Mouse (Mus musculus) adrenal gland, postnatal 14 days (tissue): ENCODE results near the gene Dscam. TPM values are rescaled to one million over a fixed set of nuclear protein-coding genes. Genes with fewer than 3 reads are reported as not detected.

Source experiments
- DNase-seq: peaks from one replicate; pipeline ENCODE4 v3.0.0; 2021; ENCODE audit warnings: mixed read lengths
- long read RNA-seq, 2 experiments: library from polyadenylated mRNA; stranded (forward); transcript quantifications; one replicate each; pipeline ENCODE4 v2.0.0; 2021
- total RNA-seq: library from RNA; stranded (reverse); gene quantifications from 2 replicates; pipeline ENCODE4 v1.2.3, GENCODE M21; 2021

Gene Dscam
- 0.07 and 0.30 TPM in 2 replicates for total RNA-seq
- long read RNA-seq, experiment 1, result 0 reads
- long read RNA-seq, experiment 2, result 0 reads

DNA sequence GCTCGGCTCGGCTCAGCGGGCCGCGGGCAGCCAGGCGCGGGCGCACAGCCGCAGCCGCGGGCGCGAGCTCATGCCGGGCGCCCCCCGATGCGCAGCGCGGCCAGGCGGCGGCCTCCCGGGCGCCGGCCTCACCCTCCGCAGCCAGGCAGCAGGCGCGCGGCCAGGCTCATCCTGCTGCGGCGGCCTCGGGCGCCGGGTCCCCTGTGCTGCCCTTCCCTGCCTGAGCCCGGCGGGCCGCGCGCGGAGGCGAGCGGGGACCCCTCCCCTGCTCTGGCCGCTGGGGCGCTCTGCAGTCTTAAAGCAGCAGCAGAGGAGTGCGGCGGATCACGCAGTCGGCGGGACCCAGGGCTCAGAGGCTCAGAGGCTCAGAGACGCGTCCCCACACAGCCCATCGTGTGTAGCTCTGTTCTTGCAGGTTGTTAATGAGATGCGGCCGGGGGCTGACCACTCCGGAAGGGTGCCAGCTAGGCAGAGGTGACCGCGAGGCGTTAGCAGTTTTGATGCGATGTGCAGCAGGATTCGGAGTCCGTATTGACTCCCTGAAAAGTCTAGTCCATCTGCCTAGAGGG, at the start of gene Dscam:
Gene Dscam (minus strand): TSS at position 240 of the 569 bp plus-strand sequence.
- peak; percentile 9 for DNase-seq

DNA sequence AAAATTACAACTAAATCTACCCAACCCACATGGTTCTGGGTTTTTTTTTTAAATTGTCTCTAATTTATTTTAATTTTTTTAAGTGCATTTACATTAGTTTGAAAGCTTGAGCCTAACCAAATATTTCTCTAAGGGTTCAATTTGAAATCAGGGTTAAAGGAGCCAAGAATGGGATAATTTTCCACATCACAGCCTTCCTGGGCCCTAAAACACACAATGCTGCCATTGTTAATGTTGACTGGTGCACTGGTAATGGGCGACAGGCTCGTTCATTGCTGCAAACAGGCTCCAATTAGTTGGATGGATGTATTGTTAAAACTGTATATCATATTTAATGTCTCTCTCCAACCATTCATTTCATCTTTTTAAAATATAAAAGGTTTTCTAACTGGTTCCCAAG, 48.8 kb upstream of the Dscam start:
- DNase-seq, result no peak

DNA sequence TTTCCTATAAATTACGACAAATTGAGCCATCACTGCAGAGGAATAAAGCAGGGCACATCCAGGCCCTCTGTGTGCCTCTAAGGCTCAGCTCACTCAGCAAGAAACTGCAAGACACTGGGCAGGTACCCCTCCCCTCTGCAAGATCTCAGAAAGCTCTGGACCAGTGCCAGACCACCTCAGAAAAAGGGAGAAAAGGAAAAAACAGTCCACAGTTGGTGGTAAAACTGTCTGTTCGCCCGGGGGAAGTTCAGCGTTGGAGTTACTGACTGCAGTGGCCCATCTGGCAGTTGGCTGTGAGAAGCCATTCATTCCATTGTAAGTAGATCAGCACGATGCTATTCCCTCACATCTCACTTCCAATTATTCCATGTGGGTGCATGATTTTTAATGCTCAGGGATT, 39.4 kb upstream of the Dscam start:
- DNase-seq, result no peak

DNA sequence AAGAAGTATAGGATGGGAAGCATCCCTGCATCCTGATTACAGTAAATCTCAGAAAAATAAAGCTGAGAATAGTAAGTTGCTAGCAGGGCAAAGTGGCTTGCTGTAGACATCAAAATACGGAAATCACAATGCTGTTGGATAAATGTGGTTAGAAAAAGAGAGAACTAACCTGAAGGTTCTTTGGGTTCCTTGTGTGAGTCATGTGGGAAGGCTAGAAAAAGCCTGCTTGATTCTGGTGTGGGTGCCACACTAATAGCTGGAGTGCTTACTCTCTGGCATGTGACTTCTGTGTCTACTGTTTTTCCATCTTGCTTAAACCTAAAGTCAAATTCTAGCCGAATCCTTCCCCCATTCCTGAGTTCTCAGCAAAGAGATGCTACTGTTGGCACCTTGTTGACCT, 37.7 kb upstream of the Dscam start:
- DNase-seq, result no peak

DNA sequence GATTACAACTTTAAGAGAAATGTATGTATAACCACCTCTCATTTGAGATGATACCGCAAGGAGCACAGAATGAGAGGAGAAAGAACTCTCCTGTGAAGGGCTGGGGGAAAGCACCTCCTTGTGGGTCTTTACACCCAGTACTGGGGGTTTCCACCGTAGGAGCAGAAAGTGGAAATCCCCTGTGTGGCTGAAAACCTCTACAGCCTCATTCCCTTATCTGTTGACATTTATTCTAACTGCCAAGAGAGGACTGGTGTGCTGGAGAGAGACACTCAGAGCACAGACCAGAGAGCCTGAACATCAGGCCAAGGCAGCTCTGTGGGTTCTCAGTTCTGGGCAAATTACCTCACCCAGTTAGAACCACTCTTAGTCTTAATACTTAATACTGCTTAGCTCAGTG, 33.5 kb upstream of the Dscam start:
- no peak for DNase-seq

DNA sequence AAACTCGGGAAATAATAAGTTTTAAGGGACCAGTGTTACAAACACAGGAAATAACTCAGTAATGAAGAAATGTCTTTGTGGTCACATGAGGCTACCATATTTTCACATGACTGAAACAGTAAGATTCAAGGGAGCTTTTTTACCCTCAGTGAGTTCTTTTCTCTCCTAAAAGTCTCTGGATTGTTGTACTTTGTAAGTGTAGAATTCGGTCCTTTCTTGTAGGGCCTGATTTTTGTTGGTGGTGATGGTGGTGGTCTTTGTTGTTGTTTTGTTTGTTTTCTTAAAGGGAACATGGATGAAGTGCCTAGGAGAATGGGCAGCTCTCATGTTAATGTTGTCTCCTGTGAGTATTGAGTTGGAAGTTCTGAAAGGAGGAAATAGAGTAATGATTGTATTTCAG, 33.0 kb upstream of the Dscam start:
- no peak for DNase-seq

DNA sequence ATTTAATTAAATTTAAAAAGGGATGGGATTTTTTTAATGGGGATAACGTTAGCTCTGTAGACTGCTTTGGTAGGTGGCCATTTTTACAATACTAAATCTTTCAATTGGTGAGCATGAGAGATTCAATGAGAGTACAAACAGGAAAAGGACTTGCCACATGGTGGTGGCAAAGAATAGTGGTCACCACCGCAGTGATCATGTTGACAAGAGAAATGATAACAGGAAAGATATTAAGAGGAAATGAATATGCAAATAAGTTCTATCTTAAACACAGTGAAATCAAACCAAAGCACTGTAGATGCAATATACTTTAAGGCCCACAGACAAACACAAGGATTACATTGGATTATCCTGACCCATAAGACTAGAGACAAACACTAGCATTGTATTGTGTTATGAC, 24.1 kb upstream of the Dscam start:
- DNase-seq, result no peak

DNA sequence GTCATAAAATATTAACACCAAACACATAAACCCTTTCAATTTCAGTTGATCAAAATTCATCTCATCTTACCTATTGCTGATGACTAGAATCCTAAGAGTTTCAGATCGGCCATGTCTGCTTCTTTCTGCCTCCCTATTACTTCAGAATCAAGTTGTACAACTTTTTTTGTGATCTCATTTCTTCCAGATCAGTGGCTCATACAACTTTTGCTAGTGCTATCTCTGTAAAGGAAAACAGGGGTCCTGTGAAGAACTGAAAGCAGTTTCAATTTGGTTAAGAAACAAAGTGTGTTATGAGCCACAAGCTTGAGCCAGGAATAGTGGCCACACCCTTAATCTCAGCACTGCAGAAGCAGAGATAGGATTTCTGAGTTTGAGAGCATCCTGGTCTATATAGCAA, 23.6 kb upstream of the Dscam start:
- DNase-seq, result no peak

DNA sequence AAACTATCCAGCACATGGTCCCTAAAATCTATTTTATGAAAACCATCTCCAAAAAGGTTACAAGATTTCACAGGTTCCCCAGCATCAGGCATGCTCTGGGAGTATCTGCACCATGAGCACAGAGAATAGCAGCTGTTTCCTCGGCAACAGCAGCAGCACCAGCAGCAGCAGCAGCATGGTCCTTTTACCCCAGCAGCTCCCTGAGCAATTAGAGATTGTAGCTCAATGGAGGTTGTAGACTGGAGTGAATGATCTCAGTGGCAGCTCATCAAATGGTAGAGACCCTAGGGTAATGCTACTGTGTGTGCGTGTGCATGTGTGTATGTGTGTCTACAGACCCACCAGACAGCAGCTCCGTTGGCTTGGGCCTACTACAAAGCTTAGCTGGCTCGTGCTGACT, 21.7 kb upstream of the Dscam start:
- no peak for DNase-seq

DNA sequence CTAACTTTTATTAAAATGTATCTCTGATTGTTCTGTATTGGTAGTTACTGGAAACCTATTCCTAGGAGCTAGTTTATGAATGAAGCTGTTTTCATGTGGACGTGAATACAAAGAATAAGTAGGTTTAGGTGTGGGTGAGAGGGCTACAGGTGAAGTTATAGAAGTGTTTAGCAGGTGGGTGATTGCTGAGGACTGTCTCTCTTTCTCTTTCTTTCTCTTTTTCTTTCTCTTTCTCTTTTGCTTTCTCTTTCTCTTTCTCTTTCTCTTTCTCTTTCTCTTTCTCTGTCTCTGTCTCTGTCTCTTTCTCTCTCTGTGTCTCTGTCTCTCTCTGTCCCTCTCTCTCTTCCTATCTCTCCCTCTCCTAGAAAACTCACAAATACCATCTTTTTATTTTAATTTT, 20.1 kb upstream of the Dscam start:
- DNase-seq, result no peak

DNA sequence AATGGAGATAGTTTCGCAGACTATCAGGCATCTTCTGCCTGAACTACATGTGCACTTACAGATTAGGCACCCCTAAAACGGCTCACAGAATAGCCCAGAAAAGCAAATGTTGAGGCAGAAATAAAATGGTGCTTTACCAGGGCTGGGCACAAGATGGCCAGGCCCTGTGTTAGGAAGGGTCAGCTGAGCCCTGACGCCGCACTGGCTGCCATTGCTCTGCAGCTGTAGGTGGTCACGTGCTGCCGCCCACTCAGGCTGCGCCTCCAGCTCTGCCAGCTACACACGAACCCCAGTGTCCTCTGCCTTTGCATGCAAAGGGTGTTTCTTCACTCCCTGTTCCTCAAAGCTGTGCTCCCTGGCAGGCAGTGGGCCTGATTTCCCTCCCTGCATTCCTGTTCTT, 948 bp upstream of the Dscam start:
- no peak for DNase-seq

DNA sequence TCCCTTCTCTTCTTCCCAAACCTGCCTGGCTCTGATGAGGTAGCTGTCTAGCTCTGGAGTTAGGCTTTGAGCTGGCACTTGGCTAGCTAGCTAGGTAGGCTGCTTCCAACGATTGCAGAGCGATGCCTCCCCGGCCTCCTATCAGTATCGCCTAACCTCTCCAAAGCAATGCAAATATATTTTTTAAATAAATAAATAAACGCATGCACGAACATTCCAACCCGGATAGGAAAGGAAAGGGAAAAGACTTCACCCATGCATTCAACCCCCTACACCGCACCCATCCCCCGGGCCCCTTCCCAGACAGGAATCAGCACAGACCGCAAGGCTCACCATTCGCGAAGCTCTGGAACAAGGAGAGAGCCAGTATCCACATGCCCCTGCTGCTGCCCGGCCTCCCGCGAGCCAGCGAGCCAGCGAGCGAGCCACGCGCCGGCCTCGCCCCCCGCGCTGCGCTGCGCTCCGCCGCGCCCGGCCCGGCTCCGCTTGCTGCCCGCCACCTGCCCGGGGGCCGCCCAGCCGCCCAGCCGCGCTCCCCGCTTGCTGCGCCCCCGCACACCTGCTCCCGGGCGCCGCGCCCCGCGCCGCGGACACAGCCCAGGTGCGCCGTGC, 545 bp downstream of the Dscam start:
- peak; percentile 9 for DNase-seq

DNA sequence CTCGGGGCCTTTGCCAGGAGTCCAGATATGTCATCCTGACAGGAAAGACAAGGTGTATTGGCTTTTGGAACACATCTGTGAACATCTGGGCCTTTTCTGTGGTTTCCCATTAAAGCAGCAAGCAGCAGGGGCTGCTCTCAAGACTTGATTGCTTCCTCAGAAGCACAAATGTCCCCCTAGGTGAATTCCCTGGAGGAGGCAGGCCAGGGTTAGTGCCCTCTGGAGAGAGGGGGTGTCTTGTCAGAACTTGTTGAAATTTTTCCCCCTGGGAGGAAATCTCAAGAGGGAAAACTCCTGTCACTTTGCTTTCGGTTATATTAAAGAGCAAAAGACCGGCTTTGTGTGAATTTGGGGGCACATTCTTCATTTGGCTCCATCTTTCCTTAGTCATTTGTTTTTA, 1.9 kb downstream of the Dscam start:
- no peak for DNase-seq

DNA sequence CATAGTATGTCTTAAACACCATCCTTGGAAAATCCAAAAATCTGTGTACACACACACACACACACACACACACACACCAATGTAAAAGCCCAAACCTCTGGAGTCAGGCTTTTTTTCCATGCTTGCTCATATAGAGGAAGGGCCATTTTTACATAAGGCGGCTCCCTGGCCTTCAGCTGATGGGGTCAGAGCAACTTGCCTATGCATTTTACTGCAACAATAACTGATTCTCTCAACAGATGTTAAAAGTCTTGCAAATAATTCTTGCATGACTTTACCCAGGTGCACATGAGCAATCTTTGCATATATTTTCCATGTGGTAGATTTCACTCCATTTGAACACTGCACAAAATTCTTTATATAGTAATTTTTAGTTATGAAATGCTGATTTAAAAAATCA, 2.5 kb downstream of the Dscam start:
- DNase-seq, result no peak

DNA sequence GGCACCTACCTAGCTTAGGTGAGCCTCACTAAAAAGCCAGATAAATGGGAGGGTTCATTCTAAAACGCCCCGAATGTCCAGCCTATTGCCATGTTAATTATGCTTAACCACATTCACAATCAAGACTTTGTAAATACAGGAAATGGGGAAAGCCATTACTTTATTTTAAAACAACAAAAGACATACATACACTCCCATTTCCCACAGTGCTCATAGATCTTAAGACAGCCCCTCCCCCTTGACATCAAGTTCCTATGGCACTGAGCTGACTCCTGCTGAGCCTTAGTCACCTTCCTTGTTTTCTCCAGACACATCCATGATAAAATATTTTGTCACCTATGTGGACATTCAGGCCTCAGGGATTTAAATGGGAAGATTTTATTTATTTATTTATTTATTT, 4.4 kb downstream of the Dscam start:
- no peak for DNase-seq

DNA sequence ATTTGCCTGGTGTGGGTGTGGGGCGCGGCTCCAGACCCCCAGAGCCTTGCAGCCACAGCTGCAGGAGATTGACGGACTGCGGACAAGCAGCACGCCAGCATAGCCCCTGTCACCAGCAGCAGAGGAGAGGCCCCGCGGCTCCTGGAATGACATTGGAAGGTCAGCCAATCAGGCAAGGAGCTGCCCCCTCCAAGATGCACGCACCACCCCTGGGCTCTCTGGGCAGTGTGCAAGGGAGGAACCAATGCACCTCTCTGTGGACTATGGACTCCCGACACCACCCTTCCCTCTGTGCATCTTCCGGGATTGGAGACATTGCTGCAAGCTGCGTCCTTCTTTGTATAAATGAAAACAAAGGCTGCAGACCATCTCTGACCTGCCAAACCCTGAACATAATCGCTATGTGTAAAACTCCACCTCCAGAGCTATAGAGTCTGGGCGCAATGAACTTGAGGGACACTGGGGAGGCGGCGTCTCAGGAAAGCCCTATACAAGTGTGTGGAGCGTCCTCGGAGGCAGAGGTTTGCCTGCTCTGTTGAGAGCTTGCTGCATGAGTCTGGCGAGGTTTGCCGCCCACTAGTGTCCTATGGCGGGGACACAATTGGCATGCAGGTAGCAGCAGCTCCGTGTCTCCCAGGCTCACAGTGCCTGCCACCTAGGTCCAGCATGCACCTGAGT, 5.0 kb downstream of the Dscam start:
- DNase-seq, result peak; percentile 76

DNA sequence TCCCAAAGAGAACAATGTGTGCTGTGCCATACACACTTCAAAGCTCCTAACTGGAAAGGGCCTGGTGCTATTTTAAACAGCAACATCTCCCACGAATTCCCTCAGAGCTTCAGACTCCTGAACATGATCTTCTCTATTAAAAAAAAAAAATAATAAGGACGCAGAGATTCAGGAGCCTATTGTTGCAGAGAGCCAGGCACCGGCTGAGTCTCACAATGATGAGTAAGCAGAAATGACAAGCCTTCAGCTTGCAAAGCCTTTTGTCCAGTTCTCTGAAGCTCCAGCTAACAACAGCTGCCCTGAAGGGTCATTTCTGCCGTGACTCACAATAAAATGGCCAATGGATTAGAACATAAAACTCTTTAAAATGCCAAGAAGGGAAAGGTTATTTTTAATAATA, 12.3 kb downstream of the Dscam start:
- DNase-seq, result no peak

DNA sequence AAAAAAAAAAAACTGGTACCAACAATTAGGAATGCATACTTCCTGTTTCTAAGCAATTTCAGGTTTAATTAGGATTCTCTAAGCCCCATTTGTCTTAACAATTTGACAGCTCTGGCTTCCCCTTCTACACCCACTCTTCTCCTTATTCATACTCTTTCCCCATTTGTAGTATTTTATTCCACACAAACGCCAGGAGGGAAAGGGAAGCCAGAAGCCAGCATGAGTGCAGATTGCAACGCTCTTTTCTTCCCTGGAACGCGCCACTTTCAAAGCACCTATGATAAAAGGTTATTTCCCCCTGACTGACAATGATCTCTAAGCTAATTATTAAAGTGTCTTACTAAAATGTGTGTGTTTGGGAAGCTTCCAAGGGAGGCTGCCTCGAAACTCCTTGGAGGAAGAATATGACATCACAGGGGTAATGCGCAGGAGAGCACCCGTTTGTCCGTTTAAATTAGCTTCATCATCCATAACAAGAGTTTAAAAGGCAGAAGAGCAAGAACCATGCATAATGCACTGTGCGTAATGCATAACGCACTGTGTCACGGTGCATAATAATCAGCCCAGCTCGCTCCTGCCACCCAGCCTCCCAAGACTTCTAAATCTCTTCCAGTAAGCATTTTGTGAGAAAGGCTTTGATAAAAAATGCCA, 25.9 kb downstream of the Dscam start:
- no peak for DNase-seq

DNA sequence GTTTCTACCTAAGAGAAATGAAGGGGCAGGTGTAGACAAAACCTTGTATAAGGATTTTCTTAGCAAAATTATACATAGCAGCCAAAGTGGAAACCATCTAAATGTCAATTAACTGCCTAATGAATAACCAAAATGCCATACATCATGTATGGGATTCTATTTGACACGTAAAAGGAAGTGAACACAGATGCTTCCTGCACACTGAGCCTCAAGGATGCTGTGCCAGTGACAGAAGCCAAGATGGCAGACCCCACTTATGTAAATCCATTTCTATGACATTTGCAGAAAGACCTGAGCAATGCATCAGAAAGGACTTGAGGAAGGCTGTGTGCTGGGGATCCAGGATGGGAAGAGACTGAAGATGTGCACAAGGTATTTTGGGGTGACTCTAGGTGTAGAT, 28.6 kb downstream of the Dscam start:
- DNase-seq, result no peak

DNA sequence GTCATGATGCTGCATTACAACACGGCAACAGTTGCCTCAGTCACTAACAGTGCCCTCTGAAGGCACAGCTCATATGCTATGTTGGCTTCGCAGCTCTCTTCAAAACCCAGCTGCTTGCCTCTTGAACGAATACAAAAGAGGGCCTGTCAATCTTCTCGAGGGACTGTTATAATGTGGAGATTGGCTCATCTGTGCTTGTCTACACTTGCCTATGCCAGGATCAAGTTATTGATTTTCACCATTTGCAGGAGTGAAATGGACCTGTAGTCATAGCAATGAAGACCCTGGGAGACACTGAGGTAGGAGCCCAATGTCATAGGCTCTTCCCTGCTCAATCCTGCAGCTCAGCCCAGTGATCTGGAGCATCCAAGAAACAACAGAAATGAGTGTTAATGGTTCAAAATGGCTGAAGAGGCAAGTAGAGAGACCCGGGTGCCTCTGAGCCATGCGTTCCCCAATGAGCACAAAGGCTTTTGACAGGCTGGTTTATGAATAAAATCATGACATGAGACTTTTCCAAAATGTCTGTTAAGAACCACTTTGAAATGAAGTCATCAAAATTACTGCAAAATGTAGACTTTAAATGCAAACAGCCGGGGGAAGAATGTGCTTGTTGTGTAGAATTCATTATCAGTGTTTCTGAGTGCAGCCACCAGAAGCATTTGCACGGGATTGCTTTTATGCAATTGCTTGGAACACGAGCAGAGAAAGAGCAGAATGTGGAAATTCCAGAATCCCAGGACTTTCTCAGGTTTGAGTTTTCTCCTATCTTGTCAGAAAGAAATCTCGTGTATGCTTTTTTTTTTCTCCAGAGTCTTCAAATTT, 35.3 kb downstream of the Dscam start:
- DNase-seq, result no peak

DNA sequence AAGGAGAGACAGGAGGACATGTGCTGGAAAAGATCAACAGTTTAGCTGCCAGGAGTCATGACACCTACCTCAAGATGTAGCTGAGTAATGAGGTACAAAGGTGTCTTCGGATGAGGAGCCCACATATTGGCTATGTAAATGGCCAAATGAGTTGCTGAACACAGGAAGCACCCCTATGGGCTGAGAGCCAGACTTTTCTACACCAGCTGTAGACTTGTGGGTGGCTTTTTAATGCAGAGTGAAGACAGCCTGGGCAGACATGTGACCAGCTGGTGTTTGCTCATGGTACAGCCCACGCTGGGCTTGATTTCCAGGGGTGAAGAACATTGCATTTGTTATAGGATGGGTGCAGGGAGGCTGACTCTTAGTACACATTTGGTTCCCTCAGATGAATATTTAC, 43.3 kb downstream of the Dscam start:
- no peak for DNase-seq

DNA sequence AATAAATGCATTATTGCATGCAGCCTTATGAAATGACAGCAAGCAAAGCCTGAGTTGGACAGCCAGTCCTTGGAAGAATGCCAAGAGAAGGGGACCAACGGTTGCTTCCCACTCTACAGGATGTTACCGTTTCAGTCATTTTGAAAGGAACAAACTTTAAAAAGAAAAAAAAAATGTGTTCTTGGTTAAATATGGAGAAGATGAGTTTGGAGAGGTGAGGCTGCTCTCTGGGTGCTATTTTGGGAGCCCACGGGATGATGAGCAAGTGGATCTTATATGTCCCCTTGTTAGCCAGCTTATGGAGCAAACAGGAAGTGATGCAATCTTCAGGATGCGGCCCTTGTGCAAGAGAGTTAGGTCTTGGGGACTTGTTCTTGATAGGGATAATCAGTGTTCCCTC, 60.5 kb downstream of the Dscam start:
- DNase-seq, result no peak

DNA sequence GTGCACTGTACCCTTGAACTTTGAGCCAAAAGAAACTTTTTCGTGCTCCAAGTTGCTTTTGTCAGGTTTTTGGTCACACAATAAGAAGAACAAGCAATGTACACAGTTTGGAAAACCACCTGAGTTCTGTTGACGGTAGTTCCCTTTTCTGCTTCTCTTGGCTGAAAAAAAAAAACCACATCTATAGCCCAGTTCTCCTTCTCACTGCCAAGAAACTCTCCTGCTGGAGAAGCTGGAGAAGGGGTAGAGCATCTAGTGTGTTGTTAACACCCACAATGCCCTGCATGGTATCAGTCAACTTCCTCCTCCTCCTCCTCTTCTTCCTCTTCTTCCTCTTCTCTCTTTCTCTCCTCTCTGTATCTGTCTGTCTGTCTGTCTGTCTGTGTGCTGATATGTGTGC, 65.3 kb downstream of the Dscam start:
- no peak for DNase-seq
